Mouse (Mus musculus): Measurements from ENCODE around the gene Slc12a8.

Gene Slc12a8

DNA sequence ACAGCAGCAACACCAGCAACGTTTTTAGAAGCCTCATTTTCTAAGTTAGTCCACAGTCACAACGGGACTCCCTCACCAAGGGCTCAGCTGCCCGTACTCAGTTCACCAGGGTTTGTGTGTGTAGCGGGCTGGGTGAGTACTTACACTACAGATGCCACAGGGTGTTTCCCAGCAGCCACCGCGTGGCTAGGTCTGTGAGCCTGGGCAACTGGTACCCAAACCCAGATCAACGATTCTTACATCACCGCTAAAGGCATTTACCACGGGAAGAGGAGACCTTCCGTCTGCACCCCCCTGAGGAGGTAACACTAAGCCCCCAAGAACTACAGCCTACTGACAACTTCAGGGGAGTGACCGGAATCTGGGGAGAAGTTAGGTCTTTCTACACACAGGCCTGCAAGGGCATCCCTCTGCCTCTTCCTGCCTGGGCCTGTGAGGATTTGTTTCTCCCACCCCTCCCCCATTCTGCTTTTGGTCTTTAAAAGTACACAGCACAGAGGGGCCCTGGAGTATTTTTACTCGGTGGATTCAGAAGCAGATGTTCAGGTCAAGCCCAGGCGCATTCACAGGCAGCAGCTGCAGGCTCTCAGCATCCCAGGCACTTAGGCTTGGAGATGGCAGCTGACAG, 67.4 kb downstream of the Slc12a8 start:
- no peak for DNase-seq

DNA sequence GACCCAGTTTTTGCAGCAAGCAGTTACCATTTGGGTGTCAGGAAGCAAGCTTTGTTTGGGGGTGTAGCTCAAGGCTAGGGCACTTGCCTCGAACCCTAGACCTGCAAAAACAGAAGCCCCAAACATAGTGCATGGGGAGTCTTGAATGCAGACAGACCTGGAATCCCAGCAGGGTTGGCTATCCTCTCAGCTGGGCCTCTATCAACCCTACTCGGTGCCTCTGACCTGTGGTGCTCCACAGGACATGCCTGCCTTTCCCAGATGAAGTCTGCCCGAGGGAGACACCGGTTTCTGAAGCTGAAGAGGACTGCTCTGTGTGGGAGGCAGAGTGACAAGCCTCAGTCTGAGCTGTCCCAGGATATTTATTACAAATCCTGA, 67.9 kb downstream of the Slc12a8 start:
- no peak for DNase-seq

DNA sequence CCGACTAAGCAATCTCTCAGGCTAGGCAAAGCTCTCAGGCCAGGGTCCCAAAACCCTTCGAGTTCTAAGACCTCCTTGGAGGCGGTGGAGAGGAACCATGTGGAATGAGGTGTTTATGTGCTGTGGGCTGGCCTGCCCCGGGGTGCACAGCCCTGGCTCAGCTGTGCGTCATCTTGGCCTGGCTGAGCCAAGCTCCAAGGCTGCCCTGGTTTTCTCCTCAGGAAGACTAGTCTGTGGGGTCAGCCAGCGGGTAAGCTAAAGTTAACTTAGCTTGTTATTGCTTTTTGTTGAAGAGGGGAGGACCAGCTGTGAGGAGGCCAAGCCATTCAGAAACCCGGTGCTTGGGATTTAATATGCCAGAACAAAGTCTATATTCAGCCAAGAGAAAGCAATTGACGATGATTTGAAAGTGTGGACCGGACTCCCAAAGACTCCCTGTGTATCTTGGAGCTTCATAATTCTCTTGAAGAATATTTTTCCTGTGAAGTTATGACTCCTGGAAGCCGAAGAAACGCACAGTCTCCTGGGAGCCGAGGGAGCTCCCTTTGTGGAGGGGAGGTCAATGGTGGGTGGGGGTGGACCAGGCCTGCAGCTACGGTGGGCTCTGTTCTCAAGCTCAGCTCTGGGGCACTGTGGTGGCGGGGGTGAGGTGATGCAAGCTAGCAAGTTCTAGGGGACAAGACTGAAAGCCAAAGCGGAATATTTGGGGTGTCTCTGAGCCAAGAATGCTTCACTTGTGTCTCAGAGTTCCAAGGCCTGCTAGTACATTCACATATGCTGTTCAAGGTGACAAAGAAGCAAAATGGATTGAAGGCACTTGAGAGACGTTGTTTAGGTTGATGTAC, 70.4 kb downstream of the Slc12a8 start:
- DNase-seq = no peak

DNA sequence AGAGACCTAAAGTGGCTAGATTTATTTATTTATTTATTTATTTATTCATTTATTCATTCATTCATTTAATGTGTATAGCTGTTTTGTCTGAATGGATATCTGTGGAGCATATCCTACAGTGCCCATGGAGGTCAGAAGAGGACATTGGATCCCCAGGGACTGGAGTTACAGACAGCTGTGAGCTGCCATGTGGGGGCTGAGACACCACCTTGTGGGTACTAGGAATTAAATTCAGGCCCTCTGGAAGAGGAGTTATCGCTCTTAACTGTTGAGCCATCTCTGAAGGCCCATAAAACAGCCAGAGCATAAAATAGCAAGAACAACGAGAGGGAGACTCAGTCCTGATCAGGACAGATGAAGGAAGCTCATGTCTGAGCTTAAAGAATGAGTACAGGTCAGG, 71.7 kb downstream of the Slc12a8 start:
- DNase-seq = no peak

DNA sequence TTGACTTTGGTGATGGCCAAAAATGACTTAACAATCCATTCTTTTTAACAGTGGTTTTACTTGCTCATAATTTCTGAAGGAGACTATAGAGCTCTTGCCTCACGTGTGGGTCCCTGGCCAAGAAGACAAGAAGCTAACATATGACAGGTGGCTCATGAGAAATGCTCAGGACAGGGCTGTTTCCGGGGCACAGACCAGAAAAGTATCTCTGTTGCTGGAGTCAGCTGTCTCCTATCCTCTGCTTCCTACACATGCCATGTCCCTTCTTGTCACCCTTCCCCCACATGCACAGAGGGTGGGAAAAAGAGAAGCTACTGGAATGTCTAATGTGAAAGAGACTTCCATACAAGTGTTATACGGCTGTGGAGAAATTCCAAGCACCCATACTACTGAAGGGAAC, 73.3 kb downstream of the Slc12a8 start:
- no peak for DNase-seq

DNA sequence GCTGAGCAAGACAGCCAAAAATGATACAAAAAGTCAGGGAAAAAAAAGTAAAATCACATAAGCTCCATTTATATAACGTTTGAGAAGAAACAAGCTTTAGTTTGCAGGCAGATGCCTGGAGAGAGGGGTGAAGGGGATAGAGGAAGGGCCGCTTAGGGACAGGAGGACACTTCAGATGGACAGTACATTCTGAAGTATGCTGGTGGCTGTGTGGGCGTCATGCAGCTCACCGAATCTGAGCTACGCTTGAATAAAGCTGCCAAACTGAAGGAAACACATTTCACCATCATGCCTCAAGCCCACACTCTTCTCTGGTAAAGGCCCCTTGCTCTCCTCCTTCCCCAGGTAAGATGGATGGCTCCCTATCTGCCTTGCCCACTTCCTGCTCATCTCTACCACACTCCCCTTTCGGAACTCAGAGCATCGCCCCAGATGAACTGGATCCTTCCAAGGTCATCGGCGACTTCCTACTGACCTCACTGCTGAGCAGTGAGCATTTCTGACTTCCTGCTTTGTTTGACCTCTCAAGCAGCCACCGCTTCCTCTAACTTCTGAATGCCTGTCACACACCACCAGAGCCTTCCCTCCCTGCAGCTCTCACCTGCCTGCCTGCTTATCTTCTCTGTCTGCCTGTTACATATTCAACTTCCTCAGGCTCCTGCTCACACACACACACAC, 74.4 kb downstream of the Slc12a8 start:
- no peak for DNase-seq

DNA sequence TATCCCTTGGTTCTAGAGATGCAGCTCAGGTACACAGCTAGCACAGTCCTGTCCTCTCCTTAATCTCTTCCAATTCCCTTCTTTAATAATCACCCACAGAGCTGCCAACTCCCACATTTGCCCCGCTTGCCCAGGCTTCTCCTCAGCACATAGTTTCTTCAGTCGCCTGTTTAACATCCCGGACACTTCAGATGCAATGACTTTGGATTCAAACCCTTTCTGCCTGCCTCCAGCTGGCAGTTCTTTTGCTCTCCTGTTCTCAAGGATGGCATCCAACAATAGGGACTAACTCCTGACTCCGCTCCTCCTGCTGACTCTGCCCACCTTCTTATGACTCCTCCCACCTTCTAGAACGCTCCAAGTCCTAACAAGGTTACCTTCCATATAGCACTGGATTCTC, 75.2 kb downstream of the Slc12a8 start:
- DNase-seq = no peak

DNA sequence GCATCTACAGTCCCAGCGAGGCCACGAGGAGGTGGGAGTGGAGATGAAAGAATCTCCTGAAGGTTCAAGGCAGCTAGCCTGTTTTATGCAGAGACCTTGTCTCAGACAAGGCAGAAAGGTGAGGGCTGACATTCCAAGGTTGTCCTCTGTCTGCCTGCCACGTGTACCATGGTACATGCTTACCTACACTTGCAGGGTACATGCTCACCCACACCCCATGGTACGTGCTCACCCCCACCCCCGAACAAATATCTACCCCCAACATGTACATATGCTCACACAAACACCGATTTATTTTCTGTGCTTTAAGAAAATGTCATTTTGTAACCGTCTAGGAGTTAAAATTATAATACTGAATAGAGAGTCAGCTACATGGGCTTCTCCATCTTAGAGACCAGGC, 76.3 kb downstream of the Slc12a8 start:
- no peak for DNase-seq

DNA sequence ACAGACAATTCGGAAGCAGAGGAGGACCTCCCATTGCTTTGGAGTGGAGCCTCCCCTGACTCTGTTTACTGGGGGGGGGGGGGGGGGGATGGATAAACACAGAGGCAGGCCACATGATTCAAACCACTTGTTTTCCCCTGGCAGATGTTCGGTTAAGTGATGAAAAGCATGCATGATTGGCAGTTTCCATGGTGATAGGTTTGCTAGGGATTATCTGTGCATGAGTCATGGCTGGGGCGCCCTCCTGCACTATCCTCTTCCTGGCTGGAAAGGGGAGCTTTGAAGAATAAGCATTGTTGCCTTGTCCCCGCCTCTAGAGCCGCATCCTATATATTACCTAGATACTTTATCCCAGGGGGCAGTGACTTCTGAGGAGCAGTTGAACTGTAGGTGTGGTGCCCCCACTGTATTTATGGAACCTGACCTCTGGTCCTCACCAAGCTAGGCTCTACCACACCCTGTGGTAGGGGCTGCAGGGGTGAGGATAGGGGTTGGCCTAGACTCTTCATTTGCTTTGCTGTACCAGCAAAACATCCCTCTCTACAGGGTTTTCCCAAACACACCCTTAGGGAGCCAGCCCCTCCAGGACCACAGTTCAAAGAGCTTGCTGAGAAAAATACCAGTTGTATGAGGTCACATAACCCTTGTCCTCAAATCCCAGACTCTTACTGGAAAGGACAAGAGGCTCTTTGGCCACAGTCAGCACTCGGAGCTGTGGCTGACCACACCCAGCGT, 77.1 kb downstream of the Slc12a8 start:
- no peak for DNase-seq

DNA sequence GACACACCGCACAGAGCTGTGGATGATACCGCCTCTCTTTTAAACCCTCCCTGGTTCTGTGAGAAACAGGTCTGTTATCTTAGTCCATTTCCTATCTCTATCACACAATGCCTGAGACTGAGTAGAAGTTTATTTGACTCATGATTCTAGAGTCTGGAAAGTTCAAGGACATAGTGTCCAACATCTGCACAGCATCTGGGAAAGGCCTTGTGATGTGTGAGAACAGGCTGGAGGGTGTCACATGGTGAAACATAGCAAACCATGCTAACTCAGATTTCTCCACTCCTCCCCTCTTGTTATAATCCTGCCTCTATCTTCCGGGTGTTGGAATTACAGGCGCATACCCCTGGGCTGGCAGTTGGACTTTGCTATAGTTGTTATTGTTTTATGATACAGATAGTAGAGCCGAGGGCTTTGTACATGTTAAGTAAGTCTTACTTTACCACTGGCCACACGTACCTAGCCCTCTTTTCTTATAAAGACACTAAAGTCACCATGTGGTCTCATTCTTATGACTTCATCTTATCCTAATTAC, 78.2 kb downstream of the Slc12a8 start:
- no peak for DNase-seq

DNA sequence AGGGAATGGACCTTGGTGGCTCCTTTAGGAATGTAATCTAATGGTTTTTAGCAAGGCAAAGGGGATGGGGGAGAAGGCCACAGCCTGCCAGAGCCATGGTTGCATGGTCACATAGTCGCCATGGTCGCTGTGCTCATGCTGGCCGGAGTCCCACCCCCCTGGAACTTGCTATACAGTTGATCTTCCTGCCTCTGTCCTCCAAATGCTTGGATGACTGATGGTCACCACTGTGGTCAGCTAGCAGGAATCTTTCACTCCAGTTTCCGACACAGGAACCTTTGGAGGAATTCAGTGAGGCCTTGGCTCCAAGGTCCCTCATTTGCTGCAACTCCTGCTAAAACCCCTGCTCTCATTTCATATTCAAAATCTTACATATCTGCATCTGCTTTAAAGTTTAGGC, 79.1 kb downstream of the Slc12a8 start:
- DNase-seq = no peak

DNA sequence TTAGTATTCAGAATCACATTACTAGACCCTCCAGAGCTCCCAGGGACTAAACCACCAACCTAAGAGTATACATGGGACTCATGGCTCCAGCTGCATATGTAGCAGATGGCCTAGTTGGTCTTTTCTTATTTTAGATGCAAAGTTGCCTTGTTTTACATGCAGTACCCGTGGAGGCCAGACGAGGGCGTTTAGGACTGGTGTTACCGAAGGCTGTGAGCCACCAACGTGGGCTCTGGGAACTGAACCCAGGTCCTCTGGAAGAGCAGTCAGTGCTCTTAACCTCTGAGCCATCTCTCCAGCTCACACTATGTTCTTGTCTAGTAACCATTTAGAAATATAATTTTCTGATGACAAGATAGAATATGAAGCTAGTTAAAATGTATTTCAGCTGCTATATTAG, 83.1 kb downstream of the Slc12a8 start:
- no peak for DNase-seq

DNA sequence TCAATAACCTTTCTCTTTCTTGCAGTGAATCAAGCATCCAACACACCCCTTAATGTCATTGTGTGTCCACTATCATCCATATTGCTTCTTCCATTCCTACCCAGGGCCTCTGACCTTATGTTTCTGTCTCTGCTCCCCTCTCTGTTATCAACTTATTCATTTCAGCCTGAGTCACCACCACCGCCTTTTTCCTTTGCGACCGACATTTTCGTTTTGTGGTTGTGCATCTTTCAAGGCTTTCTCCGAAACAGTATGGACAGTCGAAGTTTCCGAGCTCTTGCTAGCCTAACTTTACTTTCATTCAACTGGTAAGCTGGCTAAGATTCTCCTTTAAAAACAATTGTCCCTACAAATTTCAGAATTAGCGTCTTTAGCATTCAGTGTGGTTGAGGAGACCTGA, 84.2 kb downstream of the Slc12a8 start:
- DNase-seq = no peak

DNA sequence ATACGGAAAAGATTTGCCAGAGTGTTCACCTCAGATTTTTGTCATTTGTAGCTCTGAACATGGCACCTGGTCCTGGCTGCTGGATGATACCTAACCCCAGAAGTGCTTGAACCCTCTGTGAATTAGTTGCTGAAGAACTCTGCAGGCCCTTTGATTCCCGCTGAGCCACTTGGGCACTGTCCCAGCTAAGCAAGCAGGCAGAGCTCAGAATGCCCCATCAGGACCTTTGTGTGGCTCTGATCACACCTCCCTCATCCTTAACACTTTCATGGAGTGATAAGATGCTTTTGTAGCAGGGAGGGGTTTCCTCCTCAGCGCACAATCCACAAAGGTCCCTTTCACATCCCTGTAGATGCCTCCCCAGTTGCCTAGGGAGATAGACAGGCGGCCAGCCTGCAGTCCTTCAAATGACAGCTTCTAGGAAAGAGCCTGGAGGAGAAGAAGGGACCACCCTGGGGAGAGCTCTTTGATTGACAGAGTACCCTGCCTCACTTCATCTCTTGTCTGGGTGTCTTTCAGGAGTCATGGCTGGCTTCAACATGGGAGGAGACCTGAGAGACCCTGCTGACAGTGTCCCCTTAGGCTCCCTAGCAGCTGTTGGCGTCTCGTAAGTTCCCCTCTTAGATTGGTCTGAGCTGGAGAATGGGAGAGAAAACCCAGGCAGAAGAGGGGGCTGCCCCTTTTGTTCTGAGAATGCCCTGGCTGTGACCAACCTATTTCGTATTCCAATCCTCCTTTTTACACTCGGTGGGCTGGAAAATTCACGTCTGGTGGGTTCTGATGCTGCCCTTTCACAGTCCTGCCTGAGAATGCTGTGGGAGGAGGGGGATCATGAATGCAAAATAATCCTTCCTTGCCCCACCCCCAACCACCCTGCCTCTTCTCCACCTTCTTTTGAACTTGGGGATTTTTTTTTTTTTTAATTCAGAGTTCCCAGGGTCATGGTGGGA, 88.8 kb downstream of the Slc12a8 start:
- DNase-seq = no peak

DNA sequence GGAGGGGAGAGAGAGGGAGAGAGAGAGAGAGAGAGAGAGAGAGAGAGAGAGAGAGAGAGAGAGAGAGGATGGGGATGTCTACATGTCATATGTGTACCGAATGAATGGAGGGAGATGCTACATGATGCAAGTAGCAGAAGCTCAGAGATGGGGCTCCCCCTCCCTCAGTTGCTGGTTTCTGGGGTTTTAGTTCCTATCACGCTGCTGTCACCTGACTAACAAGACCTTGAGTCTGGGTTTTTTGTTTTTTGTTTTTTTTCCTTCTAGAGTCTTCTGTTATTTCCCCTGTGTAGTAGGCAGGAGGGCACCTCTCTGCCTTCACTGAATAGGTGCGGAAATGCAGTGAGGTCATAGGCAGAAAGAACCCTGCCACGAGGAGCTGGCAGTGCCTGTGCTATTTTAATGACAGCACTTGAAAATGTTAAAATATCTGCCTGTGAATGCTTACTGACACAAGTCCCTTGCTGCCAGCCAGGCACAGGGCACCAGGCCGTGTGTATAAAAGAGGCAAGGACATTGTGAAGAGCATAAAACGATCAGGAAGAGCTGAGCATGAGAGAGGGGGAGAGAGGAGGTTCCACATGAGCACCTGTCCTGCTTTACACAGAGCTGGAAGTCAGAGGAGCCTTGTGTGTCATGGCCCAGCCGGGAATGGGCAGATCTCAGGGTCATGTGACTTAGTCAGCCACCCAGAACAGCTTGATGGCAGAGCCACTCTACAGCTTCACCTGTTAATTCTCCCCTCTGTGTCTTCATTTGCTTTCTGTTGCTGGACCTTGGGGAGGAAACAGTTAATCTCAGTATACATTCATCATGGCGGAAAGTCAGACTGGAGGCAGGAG, 89.8 kb downstream of the Slc12a8 start:
- DNase-seq = no peak

DNA sequence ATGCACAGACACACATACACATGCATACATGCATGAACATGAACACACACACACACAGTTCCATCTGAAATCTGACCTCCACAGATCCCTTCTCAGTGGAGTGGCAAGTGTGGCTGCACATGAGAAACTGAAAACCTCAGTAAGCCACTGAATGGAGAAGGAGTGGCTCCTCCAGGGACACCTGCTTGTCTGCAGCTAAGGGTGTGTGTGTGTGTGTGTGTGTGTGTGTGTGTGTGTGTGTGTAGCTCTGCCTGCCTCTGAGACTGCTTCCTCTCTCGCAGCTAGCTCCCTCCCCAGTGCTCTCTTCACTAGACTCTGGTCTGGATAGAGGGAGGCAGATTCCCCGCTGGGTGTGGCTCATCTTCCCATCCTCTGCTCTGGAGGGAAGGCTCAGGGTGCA, 92.4 kb downstream of the Slc12a8 start:
- DNase-seq = no peak

DNA sequence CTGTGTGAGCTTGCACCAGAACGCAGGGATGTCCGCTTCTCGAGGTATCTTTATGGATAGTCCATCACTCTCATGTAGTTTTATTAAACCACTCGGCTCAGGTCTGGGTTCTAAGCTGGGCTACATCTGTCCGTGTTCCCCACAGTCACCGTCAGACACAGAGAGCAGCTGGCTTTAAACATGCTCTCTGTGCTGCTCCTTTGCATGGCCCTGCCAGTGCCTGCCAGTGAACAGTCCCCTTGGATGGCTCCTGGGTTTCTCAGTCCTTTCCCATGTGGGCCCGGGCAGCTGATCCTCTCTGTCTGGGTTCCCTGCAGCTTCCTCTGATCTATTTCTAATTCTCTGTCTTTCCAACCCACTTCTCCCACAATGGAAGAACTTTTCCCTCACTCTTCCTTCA, 93.3 kb downstream of the Slc12a8 start:
- no peak for DNase-seq

DNA sequence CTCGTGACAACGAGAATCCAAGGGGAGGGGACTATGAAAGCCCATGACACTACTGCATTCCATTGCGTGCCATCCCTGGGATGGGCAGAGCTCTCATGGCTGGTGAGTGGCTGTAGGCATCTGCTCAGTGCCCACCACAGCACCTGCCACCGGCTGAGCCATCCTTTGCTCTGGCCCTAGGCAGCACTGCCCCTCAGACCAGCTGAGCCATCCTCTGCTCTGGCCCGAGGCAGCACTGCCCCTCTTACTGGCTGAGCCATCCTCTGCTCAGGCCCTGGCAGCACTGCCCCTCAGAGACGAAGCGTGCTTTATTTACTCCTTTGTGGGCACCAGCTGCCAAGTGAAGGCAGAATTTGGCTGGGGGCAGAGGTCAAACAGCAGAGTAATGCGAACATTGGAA, 94.2 kb downstream of the Slc12a8 start:
- no peak for DNase-seq

DNA sequence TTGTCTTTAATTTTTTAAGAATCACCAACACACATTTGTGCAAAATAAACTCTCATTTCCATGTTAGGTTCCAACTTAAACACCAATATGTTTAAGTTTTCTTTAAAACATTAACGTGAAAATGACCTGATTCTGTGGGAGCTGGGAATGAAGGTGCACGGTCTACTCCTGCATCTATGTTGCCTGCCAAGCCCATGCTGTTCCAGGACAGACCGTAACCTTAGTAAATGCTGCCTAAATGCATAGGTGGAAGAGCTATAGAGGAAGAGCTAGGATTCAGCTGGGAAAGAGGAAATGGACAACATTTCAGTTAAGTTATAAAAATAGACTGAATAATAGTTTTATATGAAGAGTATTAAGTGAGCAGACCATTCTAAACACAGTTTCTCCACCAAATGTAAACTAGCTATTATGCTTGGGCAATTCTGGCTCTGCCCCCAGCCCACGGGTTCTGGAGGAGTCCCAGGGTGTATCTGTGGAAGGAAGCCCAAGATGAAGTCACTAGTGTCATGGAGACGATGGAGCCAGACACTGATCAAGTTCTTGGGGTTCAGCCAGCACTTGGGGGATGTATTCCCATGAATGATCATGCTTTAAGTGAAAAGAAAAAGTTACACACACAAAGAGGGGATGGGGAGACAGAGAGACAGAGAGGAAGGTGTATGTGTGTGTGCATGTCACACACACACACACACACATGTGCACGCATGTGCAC, 95.1 kb downstream of the Slc12a8 start:
- DNase-seq = peak; percentile 17

DNA sequence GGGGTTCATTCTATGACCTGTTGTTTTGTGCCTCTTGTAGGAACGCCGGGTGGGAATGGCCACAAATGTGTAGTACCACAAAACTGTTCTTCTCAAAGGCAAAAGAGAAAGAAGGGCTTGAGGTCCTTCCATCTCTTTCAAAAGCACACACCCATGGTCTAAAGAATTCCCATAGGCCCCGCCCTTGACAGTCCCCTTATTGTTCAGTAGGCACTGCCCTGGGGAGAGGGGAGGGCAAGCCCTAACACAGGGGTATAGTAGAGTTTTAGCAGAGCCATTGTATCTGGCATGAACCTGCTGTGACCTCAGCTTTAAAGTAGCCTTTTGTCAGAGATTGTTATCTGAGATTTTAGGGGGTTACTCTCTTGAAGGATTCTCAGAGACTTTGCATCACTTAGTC, 98.9 kb downstream of the Slc12a8 start:
- no peak for DNase-seq

Data from right cerebral cortex, adult 18-20 months (tissue).